Mouse (Mus musculus) CH12.LX (cell line): ENCODE measurements around the gene Scfd2. TPM values are rescaled to one million over a fixed set of nuclear protein-coding genes. Genes with fewer than 3 reads are reported as not detected.

Source experiments
- DNase-seq: peaks from one replicate; pipeline ENCODE4 v3.0.0-alpha.2; 2013; ENCODE audit errors: extremely low read depth
- H3K27ac ChIP-seq: 2 replicates; pipeline ENCODE4 v1.5.1; 2012; ENCODE audit warnings: low read depth, mild to moderate bottlenecking, control low read depth, moderate library complexity; ENCODE audit not compliant: insufficient read depth
- H3K27me3 ChIP-seq: replicated peaks from 2 replicates; pipeline ENCODE3; 2012; ENCODE audit warnings: inconsistent platforms
- H3K36me3 ChIP-seq, 2 experiments: replicated peaks in 1 of 2; 2 replicates each; pipeline versions ENCODE3 to v1.6.1; 2012; ENCODE audit warnings: inconsistent platforms in 1 of 2, low read length in 1 of 2, mild to moderate bottlenecking in 1 of 2, mixed read lengths in 1 of 2, moderate library complexity in 1 of 2; ENCODE audit not compliant: control insufficient read depth in 1 of 2, insufficient read depth in 1 of 2
- H3K4me1 ChIP-seq, 2 experiments: 2 replicates each; pipeline ENCODE4 v1.6.1; 2012; ENCODE audit warnings: inconsistent platforms in 1 of 2, moderate library complexity in 1 of 2; ENCODE audit not compliant: insufficient read depth in 2 of 2, control insufficient read depth in 1 of 2
- H3K4me2 ChIP-seq: 2 replicates; pipeline ENCODE4 v1.6.1; 2012; ENCODE audit warnings: low read depth, mild to moderate bottlenecking, control low read depth; ENCODE audit not compliant: poor library complexity, insufficient read depth, severe bottlenecking
- H3K4me3 ChIP-seq, 3 experiments: fragments of 150-350 bp in 1 of 3; sonication (generic) in 1 of 3; replicated peaks in 1 of 3; 2 replicates each; pipeline versions ENCODE3 to v1.5.1; 2011 to 2012; ENCODE audit warnings: low read depth in 2 of 3, low read length in 2 of 3, mild to moderate bottlenecking in 2 of 3, moderate library complexity in 2 of 3, control low read depth in 1 of 3, improper control_type of control experiment in 1 of 3, inconsistent platforms in 1 of 3, mixed read lengths in 1 of 3; ENCODE audit not compliant: poor library complexity in 1 of 3
- H3K79me2 ChIP-seq: replicated peaks from 2 replicates; pipeline ENCODE4 v1.6.1; 2012; ENCODE audit warnings: mild to moderate bottlenecking, moderate library complexity; ENCODE audit not compliant: control insufficient read depth, poor library complexity, insufficient read depth, severe bottlenecking; ENCODE audit errors: extremely low read depth
- H3K9ac ChIP-seq: 2 replicates; pipeline ENCODE4 v1.6.1; 2012; ENCODE audit warnings: low read depth, mild to moderate bottlenecking, control low read depth, moderate library complexity; ENCODE audit not compliant: insufficient read depth
- H3K9me3 ChIP-seq: replicated peaks from 2 replicates; pipeline ENCODE3; 2012; ENCODE audit warnings: low read length, inconsistent platforms, mixed read lengths
- CHD1 ChIP-seq: IDR thresholded peaks from 2 replicates; pipeline ENCODE4 v1.6.1; 2012; ENCODE audit warnings: low read depth, low read length, improper control_type of control experiment, inconsistent platforms
- CHD2 ChIP-seq: IDR thresholded peaks from 2 replicates; pipeline ENCODE4 v1.6.1; 2011; ENCODE audit warnings: low read length, improper control_type of control experiment
- EP300 ChIP-seq: IDR thresholded peaks from 2 replicates; pipeline ENCODE4 v1.6.1; 2011; ENCODE audit warnings: low read length, improper control_type of control experiment
- ETS1 ChIP-seq: conservative IDR thresholded peaks from 2 replicates; pipeline ENCODE4 v1.6.1; 2012; ENCODE audit warnings: low read depth, mild to moderate bottlenecking, inconsistent platforms, low read length, improper control_type of control experiment, moderate library complexity
- GABPA ChIP-seq: IDR thresholded peaks from 2 replicates; pipeline ENCODE4 v1.6.1; 2012; ENCODE audit warnings: low read depth, low read length, improper control_type of control experiment, inconsistent platforms; ENCODE audit not compliant: insufficient replicate concordance
- HCFC1 ChIP-seq: IDR thresholded peaks from 2 replicates; pipeline ENCODE4 v1.6.1; 2012; ENCODE audit warnings: low read depth, mild to moderate bottlenecking, inconsistent platforms, low read length, improper control_type of control experiment
- IRF4 ChIP-seq: IDR thresholded peaks from 2 replicates; pipeline ENCODE4 v1.6.1; 2014; ENCODE audit warnings: low read depth, mild to moderate bottlenecking, inconsistent platforms, low read length, improper control_type of control experiment
- JUN ChIP-seq: IDR thresholded peaks from 2 replicates; pipeline ENCODE4 v1.6.1; 2011; ENCODE audit warnings: low read depth, mild to moderate bottlenecking, low read length, improper control_type of control experiment, moderate library complexity; ENCODE audit not compliant: insufficient read depth
- KAT2A ChIP-seq: IDR thresholded peaks from 2 replicates; pipeline ENCODE4 v1.6.1; 2012; ENCODE audit warnings: low read length, improper control_type of control experiment, inconsistent platforms; ENCODE audit not compliant: insufficient replicate concordance
- MAFK ChIP-seq: IDR thresholded peaks from 2 replicates; pipeline ENCODE4 v1.6.1; 2011; ENCODE audit warnings: low read length, improper control_type of control experiment; ENCODE audit not compliant: insufficient replicate concordance
- MAZ ChIP-seq: IDR thresholded peaks from 2 replicates; pipeline ENCODE4 v1.6.1; 2012; ENCODE audit warnings: low read depth, mild to moderate bottlenecking, inconsistent platforms, low read length, improper control_type of control experiment, moderate library complexity
- MYC ChIP-seq: IDR thresholded peaks from 2 replicates; pipeline ENCODE4 v1.6.1; 2011; ENCODE audit warnings: low read depth, mild to moderate bottlenecking, improper control_type of control experiment, low read length
- PAX5 ChIP-seq: IDR thresholded peaks from 2 replicates; pipeline ENCODE4 v1.6.1; 2012; ENCODE audit warnings: low read length, inconsistent platforms, mixed read lengths
- POLR2A ChIP-seq: IDR thresholded peaks from 2 replicates; pipeline ENCODE4 v1.6.1; 2011; ENCODE audit warnings: low read depth, mild to moderate bottlenecking, improper control_type of control experiment, low read length
- POLR2AphosphoS2 ChIP-seq: IDR thresholded peaks from 2 replicates; pipeline ENCODE4 v1.6.1; 2011; ENCODE audit warnings: low read depth, low read length, improper control_type of control experiment
- RAD21 ChIP-seq: IDR thresholded peaks from 2 replicates; pipeline ENCODE4 v1.6.1; 2011; ENCODE audit warnings: low read depth, mild to moderate bottlenecking, low read length, improper control_type of control experiment, moderate library complexity
- RCOR1 ChIP-seq: conservative IDR thresholded peaks from 2 replicates; pipeline ENCODE4 v1.6.1; 2012; ENCODE audit warnings: low read depth, mild to moderate bottlenecking, inconsistent platforms, low read length, improper control_type of control experiment
- SIN3A ChIP-seq: IDR thresholded peaks from 2 replicates; pipeline ENCODE4 v1.6.1; 2012; ENCODE audit warnings: low read length, improper control_type of control experiment, inconsistent platforms
- TBP ChIP-seq: conservative IDR thresholded peaks from 2 replicates; pipeline ENCODE4 v1.6.1; 2011; ENCODE audit warnings: low read depth, low read length, improper control_type of control experiment
- TCF12 ChIP-seq: IDR thresholded peaks from 2 replicates; pipeline ENCODE4 v1.6.1; 2014; ENCODE audit warnings: low read depth, mild to moderate bottlenecking, inconsistent platforms, low read length, improper control_type of control experiment
- UBTF ChIP-seq: IDR thresholded peaks from 2 replicates; pipeline ENCODE4 v1.6.1; 2012; ENCODE audit warnings: low read depth, mild to moderate bottlenecking, inconsistent platforms, low read length, improper control_type of control experiment, moderate library complexity
- USF2 ChIP-seq: conservative IDR thresholded peaks from 2 replicates; pipeline ENCODE4 v1.6.1; 2011; ENCODE audit warnings: low read depth, low read length, improper control_type of control experiment
- ZKSCAN1 ChIP-seq: IDR thresholded peaks from 2 replicates; pipeline ENCODE4 v1.6.1; 2012; ENCODE audit warnings: low read depth, inconsistent platforms, low read length, improper control_type of control experiment, borderline replicate concordance
- ZMIZ1 ChIP-seq: IDR thresholded peaks from 2 replicates; pipeline ENCODE4 v1.6.1; 2012; ENCODE audit warnings: low read depth, mild to moderate bottlenecking, inconsistent platforms, low read length, improper control_type of control experiment
- ZNF384 ChIP-seq: IDR thresholded peaks from 2 replicates; pipeline ENCODE4 v1.6.1; 2012; ENCODE audit warnings: low read depth, low read length, improper control_type of control experiment, inconsistent platforms
- dilution Hi-C: fragments of 300-500 bp; cut with MboI; formaldehyde crosslinking; loops from 2 replicates; pipeline ENCODE4 v1.14.3; 2020; ENCODE audit warnings: low sequenced_read_pairs; ENCODE audit not compliant: extremely low pct_unique_long_range_greater_than_20kb, extremely low pct_ligation_motif_present
- in situ Hi-C: fragments of 300-500 bp; cut with MboI; formaldehyde crosslinking; loops from 3 replicates; pipeline ENCODE4 v1.14.3; 2019; ENCODE audit warnings: low sequenced_read_pairs, low pct_ligation_motif_present, low pct_unique_long_range_greater_than_20kb, mixed read lengths
- polyA plus RNA-seq: library from polyadenylated mRNA; unstranded; fragments of >175 nt; gene quantifications from 2 replicates; pipeline ENCODE4 v1.2.1, GENCODE M21; 2012; ENCODE audit warnings: low read depth; ENCODE audit not compliant: insufficient read length
- total RNA-seq, 2 experiments: library from RNA; depleted of rRNA; stranded (reverse); fragments of 300-350 nt in 1 of 2; fragments of >200 nt in 1 of 2; gene quantifications; 2 replicates each; pipeline ENCODE4 v1.2.3; 2012 to 2014

Scfd2 gene
- total and polyA plus RNA-seq, 3 experiments = 13.2 to 18.0 (median 14.4) TPM

- TF ChIP-seq MAFK (no peak), UBTF (no peak), POLR2AphosphoS2 (no peak), HCFC1 (no peak), MAZ (no peak), TBP (no peak), GABPA (no peak), JUN (no peak), TCF12 (no peak), EP300 (no peak), MYC (no peak), ZMIZ1 (no peak), IRF4 (no peak), ETS1 (no peak), POLR2A (no peak), SIN3A (no peak), CHD2 (no peak), ZNF384 (no peak), RAD21 (no peak)
- TF ChIP-seq, all 38 proteins: peak for 0
- Histone ChIP-seq H3K27ac (no peak overlapping the region), H3K4me2 (no peak overlapping the region), H3K4me1 (peaks cover 0 to 9% of the 10 kb centered on the region in 2 experiments; a peak in 2 of 4 replicates), H3K9ac (no peak overlapping the region), H3K79me2 (no peaks in the 10 kb centered on the region), H3K4me3 (no peak overlapping the region), H3K36me3 (peaks cover 0 to 2% of the 10 kb centered on the region in 2 experiments), H3K27me3 (no peaks in the 10 kb centered on the region), H3K9me3 (peaks cover 2% of the 10 kb centered on the region)
- in situ Hi-C loops (no loop called here), dilution Hi-C loops (no loop called here)
- DNase-seq = no peak
These were observed 324.4 kb downstream of the Scfd2 start for GRCm38 (mm10) chr5:74207209-74207608.

GRCm38 (mm10) chr5:74206649-74207048 is 324.9 kb downstream of the Scfd2 start:
- Histone ChIP-seq H3K9me3 (peaks cover 2% of the 10 kb centered on the region), H3K9ac (no peak overlapping the region), H3K27ac (no peak overlapping the region), H3K36me3 (peaks cover 0 to 2% of the 10 kb centered on the region in 2 experiments)
- no peak for DNase-seq
- dilution Hi-C loops = no loop called here
- TF ChIP-seq PAX5 (no peak), KAT2A (no peak), HCFC1 (no peak), IRF4 (no peak), MYC (no peak), USF2 (no peak), CHD1 (no peak), ETS1 (no peak), ZKSCAN1 (no peak), MAFK (no peak), RCOR1 (no peak)
- TF ChIP-seq, all 38 proteins: peak for 0
- Histone ChIP-seq H3K4me3 (no peak overlapping the region), H3K79me2 (no peaks in the 10 kb centered on the region), H3K4me1 (peaks cover 0 to 9% of the 10 kb centered on the region in 2 experiments; a peak in 2 of 4 replicates), H3K27me3 (no peaks in the 10 kb centered on the region), H3K4me2 (no peak overlapping the region)
- in situ Hi-C loops = no loop called here
